Mouse (Mus musculus): ENCODE measurements around the gene Gpn2. TPM values are rescaled to one million over a fixed set of nuclear protein-coding genes. Genes with fewer than 3 reads are reported as not detected.

The Gpn2 gene
- total RNA-seq, 2 experiments from 2014 or later, result 9.0 to 9.8 TPM

GRCm38 (mm10) chr4:133619473-133620136 is 35.4 kb downstream of the Gpn2 start:
- intact Hi-C loops (cut with DNase I), result no loop called here

GRCm38 (mm10) chr4:133620668-133621067 is 36.5 kb downstream of the Gpn2 start:
- intact Hi-C loops (cut with DNase I), result no loop called here
- DNase-seq, result no peak

More at GRCm38 (mm10) chr4:133619473-133620136, 35.4 kb downstream of the Gpn2 start:
- no peak for DNase-seq

- no peak for DNase-seq
- intact Hi-C loops (cut with DNase I), result no loop called here
Measured at GRCm38 (mm10) chr4:133622161-133622695, 38.1 kb downstream of the Gpn2 start.

- intact Hi-C loops (cut with DNase I), result no loop called here
- DNase-seq, result no peak
Measured at GRCm38 (mm10) chr4:133624830-133625229, 40.7 kb downstream of the Gpn2 start.

GRCm38 (mm10) chr4:133625621-133626071 is 41.5 kb downstream of the Gpn2 start:
- peak; percentile 67 to 74 for DNase-seq
- intact Hi-C loops (cut with DNase I), result no loop called here

- DNase-seq, result no peak
- intact Hi-C loops (cut with DNase I), result no loop called here
Measured at GRCm38 (mm10) chr4:133626221-133626620, 42.1 kb downstream of the Gpn2 start.

GRCm38 (mm10) chr4:133626621-133627020 is 42.5 kb downstream of the Gpn2 start:
- intact Hi-C loops (cut with DNase I), result no loop called here
- no peak for DNase-seq

- DNase-seq, result no peak
- intact Hi-C loops (cut with DNase I), result no loop called here
Measured at GRCm38 (mm10) chr4:133627039-133627438, 42.9 kb downstream of the Gpn2 start.

GRCm38 (mm10) chr4:133628517-133628916 is 44.4 kb downstream of the Gpn2 start:
- intact Hi-C loops (cut with DNase I), result no loop called here
- no peak for DNase-seq

- intact Hi-C loops (cut with DNase I), result no loop called here
Measured at GRCm38 (mm10) chr4:133629191-133629590, 45.0 kb downstream of the Gpn2 start.

GRCm38 (mm10) chr4:133630326-133630920 is 46.3 kb downstream of the Gpn2 start:
- no peak for DNase-seq
- intact Hi-C loops (cut with DNase I), result no loop called here

More at GRCm38 (mm10) chr4:133629191-133629590, 45.0 kb downstream of the Gpn2 start:
- no peak for DNase-seq

GRCm38 (mm10) chr4:133631071-133631768 is 47.1 kb downstream of the Gpn2 start:
- no peak for DNase-seq
- intact Hi-C loops (cut with DNase I), result no loop called here

GRCm38 (mm10) chr4:133631769-133632411 is 47.7 kb downstream of the Gpn2 start:
- DNase-seq, result peak in 1 of 2 experiments; percentile 43
- intact Hi-C loops (cut with DNase I), result loop anchor here (2.0 kb wide), 1 partner anchor 19 kb away; the partner anchor contains the start of gene Zdhhc18

- intact Hi-C loops (cut with DNase I), result loop anchor here (2.0 kb wide), 1 partner anchor 18 kb away; the partner anchor contains the start of gene Zdhhc18
- DNase-seq, result peak; percentile 53 to 68
Measured at GRCm38 (mm10) chr4:133632483-133633327, 48.5 kb downstream of the Gpn2 start.

- intact Hi-C loops (cut with DNase I), result loop anchor here (2.0 kb wide), 1 partner anchor 17 kb away; the partner anchor contains the start of gene Zdhhc18
- DNase-seq, result peak; percentile 92 to 94
Measured at GRCm38 (mm10) chr4:133633332-133634042, 49.3 kb downstream of the Gpn2 start.

GRCm38 (mm10) chr4:133634043-133634410 is 49.9 kb downstream of the Gpn2 start:
- intact Hi-C loops (cut with DNase I), result no loop called here
- DNase-seq, result no peak
